Mouse (Mus musculus) embryo, embryonic 10 days (tissue): ENCODE measurements around the gene Cdh19.
A peak's percentile ranks its signal among the peaks of the same experiment; 100 is the strongest.

Experiments
- DNase-seq: peaks from one replicate; pipeline ENCODE4 v3.0.0-alpha.2; 2015; ENCODE audit warnings: low spot score

Gene Cdh19

DNA sequence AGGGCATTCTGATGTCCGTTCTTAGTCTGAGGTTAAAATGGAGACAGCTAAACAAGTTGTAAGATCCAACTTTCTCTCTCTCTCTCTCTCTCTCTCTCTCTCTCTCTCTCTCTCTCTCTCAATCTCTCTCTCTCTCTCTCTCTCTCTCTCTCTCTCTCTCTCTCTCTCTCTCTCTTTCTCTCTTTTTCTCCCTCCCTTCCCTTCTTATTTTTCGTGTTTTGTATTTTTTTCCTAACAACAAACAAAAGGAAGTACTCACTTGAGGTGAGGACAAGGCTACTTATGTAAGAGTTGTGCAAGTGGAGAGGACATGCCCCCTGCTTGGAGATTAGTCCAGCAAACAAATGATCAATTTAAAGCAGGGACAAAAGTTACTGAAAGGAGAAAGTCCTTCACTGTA, at the start of gene Cdh19:
TSS of gene Cdh19 (minus strand) at position 101 of the 400 bp plus-strand sequence.
- no peak for DNase-seq

DNA sequence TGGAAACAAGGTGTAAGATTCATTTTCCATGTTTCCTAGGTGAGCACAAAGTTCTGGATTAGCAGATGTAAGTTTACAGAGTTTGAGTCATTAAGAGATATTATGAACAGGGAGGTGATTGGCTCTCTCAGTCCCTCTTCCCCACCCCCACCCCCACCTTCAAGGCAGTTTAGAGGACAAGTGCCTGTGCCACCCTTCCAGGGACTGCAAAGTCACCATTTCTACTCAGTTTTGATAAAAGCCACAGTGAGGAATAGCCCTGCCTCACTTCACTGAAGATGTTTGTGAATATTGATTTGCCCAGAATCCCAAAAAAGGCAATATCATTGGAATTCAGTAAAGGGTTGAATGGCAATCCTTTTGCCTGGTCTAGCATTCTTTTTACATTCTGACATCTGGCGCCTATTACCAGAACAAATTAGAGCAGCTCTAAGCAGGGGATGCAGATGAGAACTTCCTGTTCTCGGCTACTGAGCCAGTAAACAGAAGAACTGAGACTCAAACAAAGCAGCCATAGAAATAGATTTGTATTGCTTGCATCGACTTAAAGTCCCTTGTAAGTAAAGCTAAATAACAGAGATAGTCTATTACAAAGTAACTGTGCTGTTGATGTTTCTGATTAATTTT, 43.2 kb upstream of the Cdh19 start:
- peak; percentile 52 for DNase-seq

DNA sequence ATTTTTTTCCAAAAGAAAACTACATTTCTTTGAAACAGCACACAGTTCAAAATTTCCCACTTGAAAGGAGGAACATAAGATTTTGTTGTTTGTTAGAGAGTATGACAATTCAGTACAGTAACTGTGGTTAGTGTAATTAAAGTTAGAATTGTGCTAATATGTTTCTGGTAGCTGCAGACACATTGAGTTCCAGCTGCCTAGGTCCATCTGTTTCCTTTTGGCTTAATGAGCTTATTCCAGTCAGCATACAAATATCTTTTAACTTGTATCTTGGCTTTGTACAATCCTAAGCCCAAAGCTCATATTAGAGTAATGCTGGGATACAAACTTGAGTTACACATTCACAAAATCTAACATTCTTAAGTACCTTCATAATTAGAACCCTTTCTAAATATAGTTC, 40.3 kb upstream of the Cdh19 start:
- no peak for DNase-seq

DNA sequence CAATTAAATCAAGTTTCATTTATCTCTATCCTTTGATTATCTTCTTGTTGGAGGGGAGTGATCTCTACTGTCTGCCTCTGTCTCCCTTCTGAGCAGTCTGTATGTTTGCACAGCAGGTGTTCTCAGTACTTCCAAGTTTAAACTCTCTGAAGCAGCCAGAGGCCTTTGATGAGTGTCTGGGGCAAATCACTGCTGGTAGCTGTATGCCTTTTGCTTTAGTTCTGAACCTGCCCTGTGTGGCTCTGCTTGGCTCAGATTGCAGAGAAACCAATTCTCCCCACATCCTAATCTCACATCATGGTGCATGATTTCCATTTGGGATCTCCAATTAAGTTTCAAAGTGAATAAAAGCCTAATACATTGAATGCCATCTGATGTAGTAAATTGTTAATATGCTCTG, 12.4 kb upstream of the Cdh19 start:
- DNase-seq = no peak

DNA sequence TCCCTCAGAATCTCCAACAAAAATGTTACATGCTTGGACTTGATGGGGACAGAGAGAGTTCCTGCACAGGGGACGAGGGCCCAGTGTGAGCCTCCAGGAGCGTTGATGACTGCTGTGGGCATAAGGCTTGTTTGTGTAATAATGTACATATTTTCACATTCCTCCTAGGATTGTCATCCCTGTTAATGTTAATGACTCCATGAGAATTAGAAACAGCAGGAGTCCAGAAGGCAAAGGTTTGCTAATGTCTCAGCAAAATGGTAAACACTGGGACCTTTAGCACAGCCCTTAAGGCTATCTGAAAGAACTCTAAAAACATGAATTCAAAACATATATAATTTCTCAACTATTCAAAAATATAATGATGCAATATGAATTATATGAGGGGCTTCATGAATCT, 8.2 kb downstream of the Cdh19 start:
- no peak for DNase-seq

GRCm38 (mm10) chr1:110909752-110910151, 67.6 kb downstream of the Cdh19 start:
- no peak for DNase-seq

- DNase-seq = no peak
Measured at GRCm38 (mm10) chr1:110909218-110909617, 68.2 kb downstream of the Cdh19 start.

DNA sequence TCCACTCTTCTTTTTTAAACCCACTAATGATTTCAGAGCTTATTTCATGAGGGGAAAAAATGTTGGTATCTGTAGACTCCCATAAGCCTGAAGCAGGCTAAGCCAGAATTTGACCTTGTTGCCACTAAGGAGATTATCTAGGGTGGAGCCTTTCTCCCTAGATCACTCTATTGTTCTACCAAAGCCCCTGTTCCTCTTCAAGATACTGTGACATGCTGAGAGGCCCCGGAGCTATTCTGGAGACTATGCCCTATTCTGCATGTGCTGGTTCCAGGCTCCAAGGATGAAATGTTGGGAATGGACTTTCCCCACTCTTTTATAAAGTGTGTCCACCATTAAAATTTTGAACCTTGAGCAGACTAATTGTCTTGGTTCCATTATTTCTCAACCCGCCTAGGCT, 73.1 kb downstream of the Cdh19 start:
- no peak for DNase-seq
